In the genomic region with DNA sequence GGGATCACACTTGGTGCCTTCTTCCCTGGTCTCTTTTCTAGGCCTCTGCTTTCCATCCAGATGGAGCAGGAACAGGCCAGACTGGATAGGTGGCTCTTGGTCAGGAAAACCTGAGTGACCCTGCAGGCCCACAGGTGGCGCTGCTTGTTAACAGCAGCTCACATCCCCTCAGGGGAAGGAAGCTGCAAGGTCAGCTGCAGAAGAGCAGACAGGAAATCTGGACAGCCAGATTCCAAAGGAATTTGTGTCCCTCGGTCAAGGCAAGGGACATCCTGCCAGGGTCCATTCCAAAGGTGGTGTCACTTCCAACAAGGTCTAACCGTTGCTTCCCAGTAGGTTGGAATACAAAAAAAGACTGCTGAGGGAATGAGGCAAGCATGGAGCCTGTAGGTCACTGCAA, we compare ENCODE assay signal across 9 mouse cellular contexts. TPM values are rescaled to one million over a fixed set of nuclear protein-coding genes. Genes with fewer than 3 reads are reported as not detected.
DNase-seq lines count a peak whose midpoint lies in the region; ATAC-seq and TF ChIP-seq lines count a peak whose summit lies in the region.
"Had no signal": no experiment of that assay in that cellular context is flagged by ENCODE, and none has a peak within 500 bp of the region (broad histone marks: within the 10 kb centered on the region; RNA-seq: fewer than 3 reads in every experiment).

No protein-coding gene starts in this region.

- intact Hi-C loops in gastrocnemius, adult 2 months (cut with DNase I), result loop anchor here (2.0 kb wide), 1 partner anchor 31 kb away; no protein-coding TSS in a partner anchor

- no peak for TF ChIP-seq POLR2A in bone marrow macrophage, adult 2 months (IDR thresholded peaks at IDR 0.05; ENCODE audit: borderline replicate concordance, low read depth, low read length)

- H3K27ac ChIP-seq in forebrain, postnatal 0 days (ENCODE audit: low read depth, low read length), result no peak overlapping the region
- no peak overlapping the region for H3K27ac ChIP-seq in forebrain, embryonic 16.5 days (ENCODE audit: low read length)
- peak overlapping the region; percentile 50 for H3K27ac ChIP-seq in bone marrow macrophage, adult 2 months (ENCODE audit: insufficient read depth, low read depth, low read length)
- H3K27ac ChIP-seq in gastrocnemius, adult 2 months, result peak overlapping the region; percentile 76
- H3K27ac ChIP-seq in hindbrain, embryonic 16.5 days (ENCODE audit: low read depth, low read length), result no peak overlapping the region
- H3K27ac ChIP-seq in liver, embryonic 14.5 days, result no peak overlapping the region
- H3K27ac ChIP-seq: neural tube, embryonic 12.5 days had no signal

- no peaks in the 10 kb centered on the region for H3K27me3 ChIP-seq in forebrain, postnatal 0 days (ENCODE audit: insufficient read depth, low read length)
- no peaks in the 10 kb centered on the region for H3K27me3 ChIP-seq in forebrain, embryonic 16.5 days (replicated peaks; ENCODE audit: control insufficient read depth, insufficient read depth, low read length)
- no peaks in the 10 kb centered on the region for H3K27me3 ChIP-seq in hindbrain, embryonic 16.5 days (replicated peaks; ENCODE audit: control insufficient read depth, insufficient read depth, low read length)
- H3K27me3 ChIP-seq in liver, embryonic 14.5 days (ENCODE audit: control insufficient read depth, insufficient read depth, low read length), result no peaks in the 10 kb centered on the region
- H3K27me3 ChIP-seq: neural tube, embryonic 12.5 days had no signal

- peak; percentile 41; the same call in 1 of the 2 replicates for TF ChIP-seq CTCF in forebrain, postnatal 0 days (IDR thresholded peaks at IDR 0.05; ENCODE audit: low read depth)
- TF ChIP-seq CTCF in bone marrow macrophage, adult 2 months (IDR thresholded peaks at IDR 0.05; ENCODE audit: low read depth, low read length), result peak; percentile 72
- peak; percentile 83 for TF ChIP-seq CTCF in gastrocnemius, adult 2 months (IDR thresholded peaks at IDR 0.05)
- peak; percentile 89 for TF ChIP-seq CTCF in liver, embryonic 14.5 days (IDR thresholded peaks at IDR 0.05; ENCODE audit: low read depth)

- no peaks in the 10 kb centered on the region for H3K9me3 ChIP-seq in forebrain, postnatal 0 days (ENCODE audit: low read length)
- H3K9me3 ChIP-seq in forebrain, embryonic 16.5 days (ENCODE audit: control insufficient read depth, low read length), result no peaks in the 10 kb centered on the region
- H3K9me3 ChIP-seq in hindbrain, embryonic 16.5 days (ENCODE audit: control insufficient read depth, low read length), result no peaks in the 10 kb centered on the region
- H3K9me3 ChIP-seq in liver, embryonic 14.5 days (ENCODE audit: control insufficient read depth, low read length), result no peaks in the 10 kb centered on the region
- H3K9me3 ChIP-seq: neural tube, embryonic 12.5 days had no signal

- no peaks in the 10 kb centered on the region; the same call in 1 of the 2 replicates for H3K4me1 ChIP-seq in forebrain, postnatal 0 days (ENCODE audit: insufficient read depth)
- H3K4me1 ChIP-seq in forebrain, embryonic 16.5 days (replicated peaks; ENCODE audit: control insufficient read depth, insufficient read depth, low read length), result 0 out of 2 replicates have a peak, but pooled peaks cover 4% of the 10 kb centered on the region
- peaks cover 48% of the 10 kb centered on the region for H3K4me1 ChIP-seq in bone marrow macrophage, adult 2 months (ENCODE audit: control insufficient read depth, insufficient read depth, low read length)
- H3K4me1 ChIP-seq in hindbrain, embryonic 16.5 days (ENCODE audit: control insufficient read depth, insufficient read depth, low read depth, low read length), result no peaks in the 10 kb centered on the region
- peaks cover 0 to 5% of the 10 kb centered on the region in 2 experiments; a peak in 2 of 4 replicates for H3K4me1 ChIP-seq in liver, embryonic 14.5 days (replicated peaks; ENCODE audit: control insufficient read depth in 2 of 2, insufficient read depth in 2 of 2, low read length in 1 of 2)
- H3K4me1 ChIP-seq: neural tube, embryonic 12.5 days had no signal

- WGBS in forebrain, postnatal 0 days, result 46% methylated on average over 3 of the region's 3 CpGs
- 33% methylated on average over 3 of the region's 3 CpGs for WGBS in forebrain, embryonic 16.5 days
- 40% methylated on average over 3 of the region's 3 CpGs for WGBS in hindbrain, embryonic 16.5 days
- 5% methylated on average over 3 of the region's 3 CpGs for WGBS in liver, embryonic 14.5 days (ENCODE audit: insufficient replicate concordance)

- ATAC-seq in forebrain, postnatal 0 days, result no peak
- ATAC-seq in forebrain, embryonic 16.5 days, result no peak
- peak; percentile 39; the same call in 1 of the 2 replicates for ATAC-seq in hindbrain, embryonic 16.5 days
- peak; percentile 65; the same call in 1 of the 2 replicates for ATAC-seq in liver, embryonic 14.5 days (ENCODE audit: insufficient read depth)

- no peak overlapping the region for H3K4me3 ChIP-seq in forebrain, postnatal 0 days (ENCODE audit: low read depth, low read length)
- no peak overlapping the region for H3K4me3 ChIP-seq in forebrain, embryonic 16.5 days (replicated peaks; ENCODE audit: low read length)
- H3K4me3 ChIP-seq in bone marrow macrophage, adult 2 months (ENCODE audit: insufficient read depth, low read length), result no peak overlapping the region
- H3K4me3 ChIP-seq in gastrocnemius, adult 2 months, result no peak overlapping the region
- H3K4me3 ChIP-seq in hindbrain, embryonic 16.5 days (ENCODE audit: low read length), result no peak overlapping the region
- no peak overlapping the region for H3K4me3 ChIP-seq in liver, embryonic 14.5 days (ENCODE audit: insufficient read depth in 1 of 2, low read depth in 2 of 2, low read length in 2 of 2)
- H3K4me3 ChIP-seq: neural tube, embryonic 12.5 days had no signal

- H3K4me2 ChIP-seq in forebrain, postnatal 0 days (ENCODE audit: low read depth), result no peak overlapping the region
- no peak overlapping the region for H3K4me2 ChIP-seq in forebrain, embryonic 16.5 days (ENCODE audit: low read length)
- H3K4me2 ChIP-seq in hindbrain, embryonic 16.5 days (ENCODE audit: low read length), result no peak overlapping the region
- no peak overlapping the region for H3K4me2 ChIP-seq in liver, embryonic 14.5 days (ENCODE audit: low read depth)
- H3K4me2 ChIP-seq: neural tube, embryonic 12.5 days had no signal

- DNase-seq in forebrain, postnatal 0 days, result no peak
- DNase-seq in gastrocnemius, adult 2 months, result peak; percentile 77
- DNase-seq in liver, embryonic 14.5 days (ENCODE audit: low read depth in 3 of 3, low spot score in 3 of 3), result peak in 2 of 3 experiments; percentile 20 to 25
- DNase-seq in ovary, adult 18-20 months (ENCODE audit: low spot score), result peak; percentile 54
- DNase-seq in urinary bladder, adult 2 months (ENCODE audit: low spot score), result peak; percentile 36

- no peak for TF ChIP-seq EP300 in liver, embryonic 14.5 days (IDR thresholded peaks at IDR 0.05; ENCODE audit: low read depth)

- H3K36me3 ChIP-seq in forebrain, postnatal 0 days (ENCODE audit: insufficient read depth), result 0 out of 2 replicates have a peak, but pooled peaks cover 6% of the 10 kb centered on the region
- no peaks in the 10 kb centered on the region for H3K36me3 ChIP-seq in forebrain, embryonic 16.5 days (ENCODE audit: control insufficient read depth, insufficient read depth)
- no peaks in the 10 kb centered on the region for H3K36me3 ChIP-seq in hindbrain, embryonic 16.5 days (ENCODE audit: control insufficient read depth, insufficient read depth, low read length)
- H3K36me3 ChIP-seq in liver, embryonic 14.5 days (replicated peaks; ENCODE audit: control insufficient read depth, insufficient read depth, low read depth), result no peaks in the 10 kb centered on the region
- H3K36me3 ChIP-seq: neural tube, embryonic 12.5 days had no signal

- no peak overlapping the region for H3K9ac ChIP-seq in forebrain, postnatal 0 days
- H3K9ac ChIP-seq in forebrain, embryonic 16.5 days (replicated peaks; ENCODE audit: low read depth, low read length), result no peak overlapping the region
- no peak overlapping the region for H3K9ac ChIP-seq in hindbrain, embryonic 16.5 days (ENCODE audit: low read depth, low read length)
- no peak overlapping the region for H3K9ac ChIP-seq in liver, embryonic 14.5 days (replicated peaks)
- H3K9ac ChIP-seq: neural tube, embryonic 12.5 days had no signal

RNA-seq across cellular contexts. Expression of gene Macf1, which starts 50.8 kb away (rescaled TPM):
- 278 and 345 TPM in 2 replicates for total RNA-seq in forebrain, postnatal 0 days (2014; rRNA removed)
- 42.9 and 58.2 TPM in 2 replicates for polyA plus RNA-seq in forebrain, postnatal 0 days (2015; fragmentation: Nextera tagmentation; extraction: Ambion mirVana)
- polyA plus RNA-seq in forebrain, embryonic 16.5 days (2015; fragmentation: Nextera tagmentation; extraction: Ambion mirVana), result 75.0 and 82.9 TPM in 2 replicates
- 176 and 182 TPM in 2 replicates for polyA plus RNA-seq in bone marrow macrophage, adult 2 months (2012; ENCODE audit: insufficient read depth, insufficient read length, missing spikeins)
- 10 to 100 TPM; 48.4 to 66.4 TPM for total RNA-seq in gastrocnemius, adult 2 months (2021)
- 61.0 and 62.2 TPM in 2 replicates for polyA plus RNA-seq in hindbrain, embryonic 16.5 days (2015; fragmentation: Nextera tagmentation; extraction: Ambion mirVana)
- polyA plus RNA-seq in liver, embryonic 14.5 days (2012; rRNA removed), result 12.2 and 15.1 TPM in 2 replicates
- 12.9 and 13.4 TPM in 2 replicates for polyA plus RNA-seq in liver, embryonic 14.5 days (2014; fragmentation: Nextera tagmentation; extraction: Ambion mirVana)
- polyA plus RNA-seq in urinary bladder, adult 2 months (2012; rRNA removed), result 94.0 and 119 TPM in 2 replicates

Comparison
In these comparisons a context has a peak if more than half of its experiments do, and no peak if none do; other contexts are left out.
1. ATAC-seq: peak in hindbrain, embryonic 16.5 days (single experiment) and liver, embryonic 14.5 days (single experiment); none in forebrain, postnatal 0 days (single experiment) and forebrain, embryonic 16.5 days (single experiment).
2. H3K27ac ChIP-seq: peak in bone marrow macrophage, adult 2 months (single experiment) and gastrocnemius, adult 2 months (single experiment); none in forebrain, postnatal 0 days (single experiment), forebrain, embryonic 16.5 days (single experiment), hindbrain, embryonic 16.5 days (single experiment) and liver, embryonic 14.5 days (single experiment).
3. Peak in every context shown above with its lines, with median percentiles within 50 percentile points of each other: CTCF ChIP-seq.